Comparison of ENCODE assay signal across 14 mouse cellular contexts in genomic region chr2:169214396-169214795, GRCm38 (mm10).
"Had no signal": no experiment of that assay in that cellular context is flagged by ENCODE, and none has a peak within 500 bp of the region (broad histone marks: within the 10 kb centered on the region; RNA-seq: fewer than 3 reads in every experiment).

No protein-coding gene starts in this region.

- DNase-seq: kidney, postnatal 10 days; lung, postnatal 14 days; retina, postnatal 1 day; right cerebral cortex, postnatal 4 days; spleen, adult 18-20 months; thymus, adult 18-20 months; thymus, postnatal 14 days had no signal

- H3K9me3 ChIP-seq: limb, embryonic 12.5 days; lung, embryonic 15.5 days; midbrain, embryonic 12.5 days; neural tube, embryonic 13.5 days had no signal

- H3K4me2 ChIP-seq: limb, embryonic 12.5 days; liver, embryonic 12.5 days; lung, embryonic 15.5 days; midbrain, embryonic 12.5 days; neural tube, embryonic 13.5 days had no signal

- ATAC-seq: liver, embryonic 12.5 days; midbrain, embryonic 16.5 days had no signal

- H3K27me3 ChIP-seq: limb, embryonic 12.5 days; liver, embryonic 12.5 days; lung, embryonic 15.5 days; midbrain, embryonic 12.5 days; neural tube, embryonic 13.5 days had no signal

- H3K4me3 ChIP-seq: left cerebral cortex, adult 2 months; limb, embryonic 12.5 days; liver, embryonic 12.5 days; lung, embryonic 15.5 days; midbrain, embryonic 12.5 days; neural tube, embryonic 13.5 days had no signal

- H3K36me3 ChIP-seq: limb, embryonic 12.5 days; liver, embryonic 12.5 days; lung, embryonic 15.5 days; midbrain, embryonic 12.5 days; neural tube, embryonic 13.5 days had no signal

- H3K9ac ChIP-seq: limb, embryonic 12.5 days; liver, embryonic 12.5 days; lung, embryonic 15.5 days; midbrain, embryonic 12.5 days; neural tube, embryonic 13.5 days had no signal

- H3K27ac ChIP-seq: left cerebral cortex, adult 2 months; limb, embryonic 12.5 days; liver, embryonic 12.5 days; lung, embryonic 15.5 days; midbrain, embryonic 12.5 days; neural tube, embryonic 13.5 days had no signal
